Mouse (Mus musculus): ENCODE results near the gene Nphs1. TPM values are rescaled to one million over a fixed set of nuclear protein-coding genes. Genes with fewer than 3 reads are reported as not detected.

Gene Nphs1
- polyA plus RNA-seq, 1 experiment from 2014 or later = 0.06 TPM

DNA sequence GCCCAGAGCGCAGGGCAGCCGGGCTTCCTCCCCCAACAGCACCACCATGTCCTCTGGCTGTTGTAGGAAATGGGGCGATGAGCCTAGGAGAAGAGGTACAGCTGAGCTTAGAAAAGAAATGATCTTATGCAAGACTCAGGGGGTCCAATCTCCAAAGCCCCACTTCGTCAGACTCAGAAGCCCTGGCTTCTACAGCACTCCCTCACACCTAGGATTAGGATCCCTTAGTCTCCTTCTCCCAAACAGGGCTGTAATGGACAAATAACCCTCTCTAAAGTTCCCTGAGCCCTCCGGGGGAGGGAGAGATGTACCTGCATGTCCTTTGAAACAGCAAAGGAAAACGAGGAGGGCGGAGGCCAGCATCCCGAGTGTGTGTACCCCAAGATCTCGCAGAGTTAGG, 1.6 kb upstream of the Nphs1 start:
- H3K9ac ChIP-seq (replicated peaks) = no peak overlapping the region
- TF ChIP-seq CTCF (IDR thresholded peaks at IDR 0.05; ENCODE audit: low read depth) (no peak), EP300 (IDR thresholded peaks at IDR 0.05; ENCODE audit: low read depth) (no peak)
- DNase-seq (no peak), ATAC-seq (no peak)
- no peaks in the 10 kb centered on the region for H3K36me3 ChIP-seq (replicated peaks; ENCODE audit: insufficient read depth, low read length)
- peaks cover 80% of the 10 kb centered on the region for H3K27me3 ChIP-seq (ENCODE audit: insufficient read depth, low read length)
- no peak overlapping the region for H3K27ac ChIP-seq (ENCODE audit: low read depth)
- H3K9me3 ChIP-seq (ENCODE audit: low read length) = no peaks in the 10 kb centered on the region
- WGBS (ENCODE audit: insufficient replicate concordance) = 4% methylated on average over 9 of the region's 9 CpGs
- no peak overlapping the region for H3K4me3 ChIP-seq (ENCODE audit: low read depth, low read length)
- peaks cover 12% of the 10 kb centered on the region for H3K4me1 ChIP-seq (ENCODE audit: insufficient read depth)
- no peak overlapping the region for H3K4me2 ChIP-seq (ENCODE audit: low read depth, low read length)

DNA sequence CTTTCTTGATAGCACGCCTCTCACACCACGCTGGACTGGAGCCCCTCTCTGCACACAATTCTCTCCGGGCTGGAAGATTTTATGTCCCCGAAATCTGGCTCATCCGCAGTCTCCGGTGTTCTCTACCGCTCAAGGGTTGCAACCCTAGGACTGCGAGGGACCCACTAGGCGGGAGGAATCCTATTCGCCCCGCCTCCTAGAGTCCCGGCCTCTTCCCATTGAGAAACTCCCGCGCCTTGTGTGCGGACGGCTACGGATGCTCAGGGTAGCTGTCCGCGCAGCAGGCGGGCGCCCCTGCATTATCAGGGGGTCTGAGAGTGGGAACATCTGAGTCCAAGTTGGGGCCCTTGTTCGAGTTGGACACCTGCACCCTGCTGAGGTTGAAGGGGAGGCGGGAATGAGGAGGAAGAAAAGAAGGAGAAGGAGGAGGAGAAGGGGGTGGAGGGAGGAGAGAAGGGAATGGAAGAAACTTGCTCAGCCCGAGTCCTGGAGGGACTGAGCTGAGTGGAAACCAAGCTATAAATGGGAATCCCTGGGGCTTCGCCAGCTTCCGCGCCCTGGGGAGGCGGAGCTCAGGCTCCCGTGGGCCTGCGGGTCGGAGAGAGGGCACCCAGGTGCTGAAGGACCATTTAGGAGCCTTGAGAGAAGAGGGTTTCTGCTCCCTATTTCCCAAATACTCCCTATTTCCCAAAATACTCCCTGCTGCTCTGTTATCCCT, 1.0 kb upstream of the Nphs1 start:
- H3K9ac ChIP-seq (replicated peaks) = no peak overlapping the region
- no peak for TF ChIP-seq CTCF (IDR thresholded peaks at IDR 0.05; ENCODE audit: low read depth)
- no peak for TF ChIP-seq EP300 (IDR thresholded peaks at IDR 0.05; ENCODE audit: low read depth)
- no peak overlapping the region for H3K27ac ChIP-seq (ENCODE audit: low read depth)
- no peak overlapping the region for H3K4me2 ChIP-seq (ENCODE audit: low read depth, low read length)
- no peak overlapping the region for H3K4me3 ChIP-seq (ENCODE audit: low read depth, low read length)
- H3K4me1 ChIP-seq (ENCODE audit: insufficient read depth) = peaks cover 12% of the 10 kb centered on the region
- no peak for DNase-seq
- no peak for ATAC-seq
- H3K36me3 ChIP-seq (replicated peaks; ENCODE audit: insufficient read depth, low read length) = no peaks in the 10 kb centered on the region
- H3K27me3 ChIP-seq (ENCODE audit: insufficient read depth, low read length) = peaks cover 80% of the 10 kb centered on the region
- WGBS (ENCODE audit: insufficient replicate concordance) = 5% methylated on average over 31 of the region's 31 CpGs
- no peaks in the 10 kb centered on the region for H3K9me3 ChIP-seq (ENCODE audit: low read length)

DNA sequence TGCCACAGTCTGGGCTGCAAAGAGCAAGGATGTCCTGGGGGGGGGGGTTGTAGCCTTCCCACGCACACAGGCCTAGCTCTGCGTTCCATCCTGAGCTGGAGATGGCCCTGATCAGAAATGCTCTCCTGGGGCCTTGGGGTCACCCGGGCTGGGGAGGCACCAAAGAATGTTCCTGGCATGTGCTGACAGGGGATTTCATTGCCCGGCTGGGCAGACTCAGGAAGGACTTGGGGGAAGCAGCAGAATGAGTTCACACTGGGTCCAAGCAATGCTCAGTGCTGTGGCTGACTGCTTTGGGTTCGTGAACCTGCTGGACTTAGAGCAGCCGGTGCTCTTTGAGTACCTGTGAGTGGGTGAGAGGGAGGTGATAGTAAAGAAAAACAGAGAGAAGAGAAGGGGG, 1.4 kb downstream of the Nphs1 start:
- peaks cover 62% of the 10 kb centered on the region for H3K27me3 ChIP-seq (ENCODE audit: insufficient read depth, low read length)
- H3K4me1 ChIP-seq (ENCODE audit: insufficient read depth) = no peaks in the 10 kb centered on the region
- H3K4me2 ChIP-seq (ENCODE audit: low read depth, low read length) = no peak overlapping the region
- TF ChIP-seq EP300 (IDR thresholded peaks at IDR 0.05; ENCODE audit: low read depth) (no peak), CTCF (IDR thresholded peaks at IDR 0.05; ENCODE audit: low read depth) (no peak)
- DNase-seq = no peak
- WGBS (ENCODE audit: insufficient replicate concordance) = 46% methylated on average over 6 of the region's 6 CpGs
- no peak overlapping the region for H3K9ac ChIP-seq (replicated peaks)
- H3K9me3 ChIP-seq (ENCODE audit: low read length) = no peaks in the 10 kb centered on the region
- ATAC-seq = no peak
- H3K27ac ChIP-seq (ENCODE audit: low read depth) = no peak overlapping the region
- no peaks in the 10 kb centered on the region for H3K36me3 ChIP-seq (replicated peaks; ENCODE audit: insufficient read depth, low read length)
- H3K4me3 ChIP-seq (ENCODE audit: low read depth, low read length) = no peak overlapping the region

- H3K27me3 ChIP-seq (ENCODE audit: insufficient read depth, low read length) = peaks cover 54% of the 10 kb centered on the region
- no peak overlapping the region for H3K9ac ChIP-seq (replicated peaks)
- no peak for DNase-seq
Observed at GRCm38 (mm10) chr7:30463568-30463967, 5.5 kb downstream of the Nphs1 start.

DNA sequence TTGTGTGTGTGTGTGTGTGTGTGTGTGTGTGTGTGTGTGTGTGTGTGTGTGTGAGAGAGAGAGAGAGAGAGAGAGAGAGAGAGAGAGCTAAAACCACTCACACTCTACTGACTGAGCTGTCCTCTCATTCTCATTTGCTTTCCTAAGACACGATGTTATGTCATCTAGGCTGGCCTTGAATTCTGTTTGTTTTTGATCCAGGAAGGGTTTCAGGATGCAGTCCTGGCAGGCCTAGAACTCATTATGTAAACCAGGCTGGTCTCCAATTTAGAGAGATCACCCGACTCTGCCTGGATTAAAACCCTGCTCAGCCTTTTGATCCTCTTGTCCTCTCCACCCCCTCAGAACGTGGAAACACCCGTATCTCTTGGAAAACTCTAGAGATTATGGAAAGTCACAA, 5.9 kb downstream of the Nphs1 start:
- Histone ChIP-seq H3K4me2 (ENCODE audit: low read depth, low read length) (no peak overlapping the region), H3K9me3 (ENCODE audit: low read length) (no peaks in the 10 kb centered on the region), H3K27ac (ENCODE audit: low read depth) (no peak overlapping the region), H3K36me3 (replicated peaks; ENCODE audit: insufficient read depth, low read length) (no peaks in the 10 kb centered on the region), H3K4me3 (ENCODE audit: low read depth, low read length) (no peak overlapping the region), H3K9ac (replicated peaks) (no peak overlapping the region), H3K4me1 (ENCODE audit: insufficient read depth) (no peaks in the 10 kb centered on the region), H3K27me3 (ENCODE audit: insufficient read depth, low read length) (peaks cover 51% of the 10 kb centered on the region)
- WGBS (ENCODE audit: insufficient replicate concordance) = 26% methylated on average over 4 of the region's 4 CpGs
- DNase-seq = no peak
- ATAC-seq = no peak
- TF ChIP-seq EP300 (IDR thresholded peaks at IDR 0.05; ENCODE audit: low read depth) (no peak), CTCF (IDR thresholded peaks at IDR 0.05; ENCODE audit: low read depth) (no peak)

More at GRCm38 (mm10) chr7:30463568-30463967, 5.5 kb downstream of the Nphs1 start:
- no peak overlapping the region for H3K27ac ChIP-seq (ENCODE audit: low read depth)
- H3K4me3 ChIP-seq (ENCODE audit: low read depth, low read length) = no peak overlapping the region
- no peaks in the 10 kb centered on the region for H3K4me1 ChIP-seq (ENCODE audit: insufficient read depth)
- ATAC-seq = no peak
- H3K4me2 ChIP-seq (ENCODE audit: low read depth, low read length) = no peak overlapping the region
- H3K9me3 ChIP-seq (ENCODE audit: low read length) = no peaks in the 10 kb centered on the region
- WGBS (ENCODE audit: insufficient replicate concordance) = 33% methylated on average over 7 of the region's 7 CpGs
- TF ChIP-seq EP300 (IDR thresholded peaks at IDR 0.05; ENCODE audit: low read depth) (no peak), CTCF (IDR thresholded peaks at IDR 0.05; ENCODE audit: low read depth) (no peak)
- no peaks in the 10 kb centered on the region for H3K36me3 ChIP-seq (replicated peaks; ENCODE audit: insufficient read depth, low read length)

DNA sequence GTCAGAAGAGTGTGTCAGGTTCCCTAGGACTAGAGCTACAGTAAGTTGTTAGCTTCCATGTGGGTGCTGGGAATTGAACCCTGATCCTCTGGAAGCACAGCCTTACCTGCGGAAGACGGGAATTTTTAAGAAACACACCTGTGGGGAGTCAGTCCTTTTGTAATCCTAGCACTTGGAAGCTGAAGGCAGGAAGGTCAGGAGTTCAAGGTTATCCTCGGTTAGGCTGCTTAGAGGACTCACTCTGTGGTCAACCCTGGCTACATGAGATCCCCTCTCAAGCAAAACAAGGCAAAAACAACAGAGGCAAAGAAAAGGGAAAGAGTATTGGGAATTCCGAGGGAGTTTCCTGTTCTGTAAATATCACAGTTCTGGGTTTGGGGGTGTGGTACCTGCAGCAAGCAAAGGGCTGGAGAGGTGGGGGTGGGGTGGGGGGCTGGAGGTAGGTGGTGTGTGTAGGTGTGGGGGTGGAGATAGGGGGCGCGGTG, 6.7 kb downstream of the Nphs1 start:
- H3K9ac ChIP-seq (replicated peaks) = no peak overlapping the region
- 18% methylated on average over 6 of the region's 6 CpGs for WGBS (ENCODE audit: insufficient replicate concordance)

More for the DNA sequence above, 6.7 kb downstream of the Nphs1 start:
- DNase-seq = no peak
- no peaks in the 10 kb centered on the region for H3K36me3 ChIP-seq (replicated peaks; ENCODE audit: insufficient read depth, low read length)
- no peaks in the 10 kb centered on the region for H3K9me3 ChIP-seq (ENCODE audit: low read length)
- peaks cover 43% of the 10 kb centered on the region for H3K27me3 ChIP-seq (ENCODE audit: insufficient read depth, low read length)
- H3K27ac ChIP-seq (ENCODE audit: low read depth) = no peak overlapping the region
- no peak overlapping the region for H3K4me3 ChIP-seq (ENCODE audit: low read depth, low read length)
- no peak overlapping the region for H3K4me2 ChIP-seq (ENCODE audit: low read depth, low read length)
- H3K4me1 ChIP-seq (ENCODE audit: insufficient read depth) = no peaks in the 10 kb centered on the region
- ATAC-seq = no peak
- TF ChIP-seq EP300 (IDR thresholded peaks at IDR 0.05; ENCODE audit: low read depth) = no peak
- TF ChIP-seq CTCF (IDR thresholded peaks at IDR 0.05; ENCODE audit: low read depth) = no peak

Measured in liver, postnatal 0 days (tissue).